Mouse (Mus musculus) heart, embryonic 12.5 days (tissue): ENCODE measurements around the gene Nisch. TPM values are rescaled to one million over a fixed set of nuclear protein-coding genes. Genes with fewer than 3 reads are reported as not detected.
A peak's percentile ranks its signal among the peaks of the same experiment; 100 is the strongest.

Experiments used
- ATAC-seq: fragments of 200-750 bp; cut with Nextera tagmentation; 2 replicates; pipeline ENCODE4 v1.8.0; 2017; ENCODE audit warnings: moderate TSS enrichment, moderate library complexity; ENCODE audit not compliant: insufficient number of reproducible peaks, low FRiP score
- H3K27ac ChIP-seq: fragments of 300-500 bp; sonication (generic); 2 replicates; pipeline ENCODE4 v1.5.1; 2016; ENCODE audit warnings: mild to moderate bottlenecking, moderate library complexity; ENCODE audit not compliant: poor library complexity, severe bottlenecking
- H3K27me3 ChIP-seq: fragments of 300-500 bp; sonication (generic); replicated peaks from 2 replicates; pipeline ENCODE4 v1.6.1; 2016; ENCODE audit warnings: mild to moderate bottlenecking, moderate library complexity
- H3K36me3 ChIP-seq: fragments of 300-500 bp; sonication (generic); 2 replicates; pipeline ENCODE4 v1.6.1; 2016; ENCODE audit warnings: mild to moderate bottlenecking, moderate library complexity
- H3K4me1 ChIP-seq: fragments of 300-500 bp; sonication (generic); replicated peaks from 2 replicates; pipeline ENCODE4 v1.6.1; 2016; ENCODE audit warnings: mild to moderate bottlenecking
- H3K4me2 ChIP-seq: fragments of 300-500 bp; sonication (generic); 2 replicates; pipeline ENCODE4 v1.6.1; 2016; ENCODE audit warnings: mild to moderate bottlenecking, moderate library complexity
- H3K4me3 ChIP-seq: fragments of 300-500 bp; sonication (generic); 2 replicates; pipeline ENCODE4 v1.5.1; 2016; ENCODE audit warnings: mild to moderate bottlenecking
- H3K9ac ChIP-seq: fragments of 300-500 bp; sonication (generic); 2 replicates; pipeline ENCODE4 v1.6.1; 2016; ENCODE audit warnings: mild to moderate bottlenecking, moderate library complexity
- H3K9me3 ChIP-seq: fragments of 300-500 bp; sonication (generic); replicated peaks from 2 replicates; pipeline ENCODE4 v1.6.1; 2016; ENCODE audit warnings: mild to moderate bottlenecking, moderate library complexity
- WGBS: fragments of 180-500 bp; shearing (Covaris S2); methylation state at CpG from one replicate; pipeline ENCODE4 v1.1.7; 2016; 5-methylcytosine and 5-hydroxymethylcytosine counted together
- polyA plus RNA-seq: library from polyadenylated mRNA; unstranded; fragments of >200 nt; fragmentation: Nextera tagmentation; extraction: Ambion mirVana; gene quantifications from 2 replicates; pipeline ENCODE4 v1.2.1, GENCODE M21; 2016

Gene Nisch
- polyA plus RNA-seq, 1 experiment from 2014 or later: 446 TPM

DNA sequence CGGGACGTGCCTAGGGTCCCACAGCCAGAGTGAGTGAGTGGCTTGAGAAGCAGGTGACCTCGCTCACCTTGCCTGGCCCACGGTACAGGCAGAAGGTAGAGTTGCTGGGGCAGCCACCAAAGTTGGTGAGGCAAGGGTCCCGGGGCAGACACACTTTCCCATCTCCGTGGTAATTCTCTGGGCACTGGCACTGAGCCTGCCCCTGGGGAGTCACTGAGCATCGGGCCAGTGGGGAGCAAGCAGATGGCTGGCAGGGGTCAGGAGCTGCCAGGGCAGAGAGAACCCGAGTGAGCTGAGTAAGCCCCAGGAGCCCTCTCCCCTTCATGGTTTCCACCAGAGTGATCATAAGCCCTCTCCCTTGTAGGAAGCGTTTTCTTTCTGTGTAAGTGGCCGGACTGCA, 55.1 kb downstream of the Nisch start:
- H3K9ac ChIP-seq: no peak overlapping the region
- no peaks in the 10 kb centered on the region for H3K9me3 ChIP-seq
- H3K4me1 ChIP-seq: peaks cover 54% of the 10 kb centered on the region
- H3K27me3 ChIP-seq: no peaks in the 10 kb centered on the region
- no peak overlapping the region for H3K27ac ChIP-seq
- 79% methylated on average over 10 of the region's 10 CpGs for WGBS
- no peak overlapping the region for H3K4me3 ChIP-seq
- H3K36me3 ChIP-seq: peaks cover 14% of the 10 kb centered on the region; the same call in 1 of the 2 replicates
- no peak for ATAC-seq
- no peak overlapping the region for H3K4me2 ChIP-seq

DNA sequence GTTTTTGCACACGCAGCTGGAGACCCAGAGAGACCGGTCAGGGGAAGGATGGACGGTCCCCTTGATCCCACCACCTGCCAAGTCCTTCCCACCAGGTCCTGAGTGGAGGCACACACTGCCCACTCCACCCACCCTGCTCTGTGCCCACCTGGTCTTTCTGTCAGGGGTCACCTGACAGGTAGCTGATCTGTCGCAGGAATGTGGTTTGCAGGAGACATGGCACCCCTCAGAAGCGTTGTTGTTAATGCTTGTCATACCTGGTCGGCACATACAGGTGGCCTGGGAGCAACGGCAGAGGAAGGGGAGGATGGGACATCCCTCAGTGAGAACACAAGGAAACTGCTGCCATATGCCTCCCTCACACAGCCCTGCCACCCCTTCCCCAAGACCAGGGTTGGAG, 55.6 kb downstream of the Nisch start:
- Histone ChIP-seq H3K9ac (no peak overlapping the region), H3K27me3 (no peaks in the 10 kb centered on the region), H3K4me1 (peaks cover 50% of the 10 kb centered on the region), H3K27ac (no peak overlapping the region), H3K36me3 (peaks cover 14% of the 10 kb centered on the region; the same call in 1 of the 2 replicates), H3K9me3 (no peaks in the 10 kb centered on the region), H3K4me3 (no peak overlapping the region), H3K4me2 (no peak overlapping the region)
- 87% methylated on average over 7 of the region's 7 CpGs for WGBS
- ATAC-seq: no peak

DNA sequence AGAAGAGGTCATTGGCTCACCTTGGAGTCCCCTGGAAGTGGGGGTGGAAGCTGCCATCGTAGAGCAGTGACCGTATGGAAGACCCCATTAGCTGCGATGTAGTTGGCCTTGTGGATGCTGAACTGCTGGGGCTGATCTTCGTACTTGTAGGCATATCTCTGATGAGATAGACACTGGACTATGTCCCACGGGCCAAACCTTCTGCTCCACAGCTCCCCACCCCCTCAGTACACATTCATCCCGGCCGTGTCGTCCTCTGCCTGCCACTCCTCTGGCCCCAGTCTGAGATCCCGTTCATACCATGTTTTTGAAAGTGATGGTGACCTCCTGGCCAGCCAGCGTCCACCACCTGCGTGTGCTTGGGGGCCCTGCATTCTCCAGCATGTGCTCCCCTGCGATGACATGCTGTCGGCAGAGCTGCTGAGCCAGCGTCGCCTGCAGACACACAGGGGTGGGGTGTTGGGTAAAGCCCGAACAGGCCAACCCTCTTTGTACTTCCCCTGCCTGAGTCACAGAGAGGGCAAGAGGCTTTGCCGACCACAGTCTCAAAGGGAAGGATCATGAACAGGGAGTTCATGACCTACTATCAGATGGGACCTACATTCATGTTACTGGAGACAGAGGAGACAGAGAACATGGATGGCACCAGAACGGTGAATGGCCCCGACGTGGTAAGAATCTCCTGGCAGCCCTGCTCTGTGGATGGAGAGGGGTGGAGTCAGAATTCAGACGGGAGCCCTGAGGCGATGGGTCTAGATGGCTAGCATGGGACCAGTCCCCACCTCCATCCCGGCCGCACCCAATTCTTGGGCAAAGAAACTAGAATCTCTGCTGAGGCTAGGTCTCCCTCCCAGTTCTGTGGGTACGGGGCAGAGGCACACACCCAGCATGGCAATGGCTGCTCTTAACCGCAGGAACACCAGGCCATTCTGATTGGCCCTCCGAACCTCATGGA, 56.3 kb downstream of the Nisch start:
- Histone ChIP-seq H3K36me3 (peaks cover 17% of the 10 kb centered on the region), H3K27ac (no peak overlapping the region), H3K4me3 (no peak overlapping the region), H3K27me3 (no peaks in the 10 kb centered on the region), H3K9me3 (no peaks in the 10 kb centered on the region), H3K9ac (no peak overlapping the region), H3K4me1 (peaks cover 42% of the 10 kb centered on the region), H3K4me2 (0 out of 2 replicates have a peak overlapping the region, but pooled peaks have one; percentile 4)
- ATAC-seq: no peak
- 65% methylated on average over 27 of the region's 27 CpGs for WGBS

GRCm38 (mm10) chr14:31145694-31146093, 71.1 kb downstream of the Nisch start:
- ATAC-seq: no peak
- peaks cover 45% of the 10 kb centered on the region for H3K36me3 ChIP-seq
- WGBS: 87% methylated on average over 11 of the region's 11 CpGs

GRCm38 (mm10) chr14:31141011-31141410, 75.7 kb downstream of the Nisch start:
- Histone ChIP-seq H3K9me3 (no peaks in the 10 kb centered on the region; the same call in 1 of the 2 replicates), H3K27me3 (no peaks in the 10 kb centered on the region), H3K4me2 (no peak overlapping the region), H3K36me3 (peaks cover 82% of the 10 kb centered on the region), H3K27ac (no peak overlapping the region), H3K9ac (no peak overlapping the region), H3K4me1 (peaks cover 4% of the 10 kb centered on the region; the same call in 1 of the 2 replicates), H3K4me3 (no peak overlapping the region)
- WGBS: 91% methylated on average over 14 of the region's 14 CpGs
- ATAC-seq: no peak

More at GRCm38 (mm10) chr14:31145694-31146093, 71.1 kb downstream of the Nisch start:
- no peak overlapping the region for H3K9ac ChIP-seq
- no peak overlapping the region for H3K4me3 ChIP-seq
- no peaks in the 10 kb centered on the region; the same call in 1 of the 2 replicates for H3K9me3 ChIP-seq
- no peak overlapping the region for H3K27ac ChIP-seq
- no peaks in the 10 kb centered on the region for H3K27me3 ChIP-seq
- no peak overlapping the region for H3K4me2 ChIP-seq
- no peaks in the 10 kb centered on the region for H3K4me1 ChIP-seq

- H3K4me2 ChIP-seq: no peak overlapping the region
- H3K4me3 ChIP-seq: no peak overlapping the region
- no peak for ATAC-seq
- 87% methylated on average over 15 of the region's 15 CpGs for WGBS
- no peak overlapping the region for H3K9ac ChIP-seq
- H3K36me3 ChIP-seq: peaks cover 86% of the 10 kb centered on the region
- H3K27me3 ChIP-seq: no peaks in the 10 kb centered on the region
- peaks cover 4% of the 10 kb centered on the region; the same call in 1 of the 2 replicates for H3K4me1 ChIP-seq
- H3K27ac ChIP-seq: no peak overlapping the region
- no peaks in the 10 kb centered on the region; the same call in 1 of the 2 replicates for H3K9me3 ChIP-seq
These were observed 76.6 kb downstream of the Nisch start for GRCm38 (mm10) chr14:31140141-31140540.

GRCm38 (mm10) chr14:31139666-31140065, 77.1 kb downstream of the Nisch start:
- Histone ChIP-seq H3K4me3 (no peak overlapping the region), H3K4me2 (no peak overlapping the region), H3K36me3 (peaks cover 91% of the 10 kb centered on the region), H3K9me3 (no peaks in the 10 kb centered on the region; the same call in 1 of the 2 replicates), H3K9ac (no peak overlapping the region), H3K4me1 (peaks cover 7% of the 10 kb centered on the region; the same call in 1 of the 2 replicates), H3K27ac (no peak overlapping the region), H3K27me3 (no peaks in the 10 kb centered on the region)
- WGBS: 88% methylated on average over 12 of the region's 12 CpGs
- no peak for ATAC-seq

- WGBS: 88% methylated on average over 9 of the region's 9 CpGs
- Histone ChIP-seq H3K9me3 (no peaks in the 10 kb centered on the region; the same call in 1 of the 2 replicates), H3K27ac (no peak overlapping the region), H3K4me1 (peaks cover 12% of the 10 kb centered on the region; the same call in 1 of the 2 replicates), H3K9ac (no peak overlapping the region), H3K36me3 (peaks cover 96% of the 10 kb centered on the region), H3K4me3 (no peak overlapping the region), H3K27me3 (no peaks in the 10 kb centered on the region), H3K4me2 (no peak overlapping the region)
- ATAC-seq: no peak
These were observed 77.8 kb downstream of the Nisch start for GRCm38 (mm10) chr14:31138897-31139429.

DNA sequence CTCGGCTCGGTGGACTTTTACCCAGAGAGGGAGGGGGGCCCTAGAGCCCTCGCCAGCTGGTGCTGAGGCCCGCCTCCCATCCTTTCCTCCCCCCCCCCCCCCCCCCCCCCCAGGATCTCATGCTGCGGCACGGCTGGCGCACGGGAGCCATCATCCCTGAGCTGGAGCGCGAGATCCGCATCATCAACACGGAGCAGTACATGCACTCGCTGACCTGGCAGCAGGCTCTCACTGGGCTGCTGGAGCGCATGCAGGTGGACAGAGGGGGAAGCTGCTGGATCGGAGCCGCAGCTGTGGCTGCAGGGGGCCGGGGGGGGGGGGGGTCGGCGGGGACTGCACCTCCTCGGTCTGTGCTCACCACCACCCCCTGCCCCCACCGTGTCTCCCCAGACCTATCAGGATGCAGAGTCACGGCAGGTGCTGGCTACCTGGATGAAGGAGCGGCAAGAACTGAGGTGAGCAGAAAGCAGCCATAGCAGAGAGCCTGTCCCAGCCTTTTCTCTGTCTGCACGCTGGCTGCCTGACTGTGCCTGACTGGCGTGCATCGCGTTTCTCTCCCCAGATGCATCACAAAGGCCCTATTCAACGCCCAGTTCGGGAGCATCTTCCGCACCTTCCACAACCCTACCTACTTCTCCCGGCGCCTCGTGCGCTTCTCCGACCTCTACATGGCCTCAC, 78.4 kb downstream of the Nisch start:
- peaks cover 18% of the 10 kb centered on the region for H3K4me1 ChIP-seq
- WGBS: 93% methylated on average over 30 of the region's 35 CpGs
- no peak overlapping the region for H3K4me2 ChIP-seq
- H3K9me3 ChIP-seq: no peaks in the 10 kb centered on the region; the same call in 1 of the 2 replicates
- no peak for ATAC-seq
- no peaks in the 10 kb centered on the region for H3K27me3 ChIP-seq
- peak overlapping the region; percentile 60 for H3K27ac ChIP-seq
- peaks cover 93% of the 10 kb centered on the region for H3K36me3 ChIP-seq
- no peak overlapping the region for H3K9ac ChIP-seq
- H3K4me3 ChIP-seq: no peak overlapping the region

GRCm38 (mm10) chr14:31137791-31138190, 79.0 kb downstream of the Nisch start:
- WGBS: 74% methylated on average over 11 of the region's 11 CpGs
- H3K27ac ChIP-seq: peak overlapping the region; percentile 60

GRCm38 (mm10) chr14:31137281-31137595, 79.5 kb downstream of the Nisch start:
- peaks cover 29% of the 10 kb centered on the region for H3K4me1 ChIP-seq
- 70% methylated on average over 10 of the region's 10 CpGs for WGBS
- ATAC-seq: no peak
- no peak overlapping the region for H3K9ac ChIP-seq
- peak overlapping the region; percentile 60; the same call in 1 of the 2 replicates for H3K27ac ChIP-seq
- H3K4me2 ChIP-seq: no peak overlapping the region
- H3K9me3 ChIP-seq: no peaks in the 10 kb centered on the region
- no peaks in the 10 kb centered on the region for H3K27me3 ChIP-seq
- H3K36me3 ChIP-seq: peaks cover 82% of the 10 kb centered on the region
- no peak overlapping the region for H3K4me3 ChIP-seq

More at GRCm38 (mm10) chr14:31137791-31138190, 79.0 kb downstream of the Nisch start:
- Histone ChIP-seq H3K9me3 (no peaks in the 10 kb centered on the region; the same call in 1 of the 2 replicates), H3K4me1 (peaks cover 24% of the 10 kb centered on the region), H3K4me2 (no peak overlapping the region), H3K27me3 (no peaks in the 10 kb centered on the region), H3K9ac (no peak overlapping the region), H3K4me3 (no peak overlapping the region), H3K36me3 (peaks cover 87% of the 10 kb centered on the region)
- ATAC-seq: 0 out of 2 replicates have a peak, but pooled peaks have one; percentile 18
